Mouse (Mus musculus): ENCODE measurements around the gene Pycr1.

The Pycr1 gene

DNA sequence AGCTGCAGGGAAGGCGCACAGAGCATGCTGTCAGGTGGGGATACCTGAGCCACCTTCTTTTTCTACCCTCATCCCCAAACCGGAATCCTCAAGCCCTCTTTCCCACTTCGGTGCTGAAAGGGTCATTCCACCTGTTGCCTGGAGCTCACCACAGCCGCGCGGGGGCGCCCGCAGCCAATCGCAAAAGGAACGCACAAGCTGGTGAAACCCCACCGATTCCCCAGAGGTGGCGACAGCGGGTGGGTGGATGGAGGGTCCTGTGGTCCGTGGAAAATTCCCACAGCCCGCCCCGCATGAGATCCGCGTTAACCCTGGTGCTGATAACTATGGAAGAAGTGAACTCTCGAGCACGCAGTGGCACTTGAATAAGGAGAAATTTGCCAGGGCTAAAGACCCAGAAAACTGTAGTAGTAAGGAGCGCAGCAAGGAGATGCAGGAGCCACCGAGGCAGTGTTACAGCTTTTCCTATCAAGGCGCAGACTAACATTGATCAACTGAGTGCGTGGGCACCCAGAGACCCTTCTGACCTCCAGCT is 15.4 kb upstream of the Pycr1 start:
- peak; percentile 75 for DNase-seq (ENCODE audit: low read depth, low spot score)

DNA sequence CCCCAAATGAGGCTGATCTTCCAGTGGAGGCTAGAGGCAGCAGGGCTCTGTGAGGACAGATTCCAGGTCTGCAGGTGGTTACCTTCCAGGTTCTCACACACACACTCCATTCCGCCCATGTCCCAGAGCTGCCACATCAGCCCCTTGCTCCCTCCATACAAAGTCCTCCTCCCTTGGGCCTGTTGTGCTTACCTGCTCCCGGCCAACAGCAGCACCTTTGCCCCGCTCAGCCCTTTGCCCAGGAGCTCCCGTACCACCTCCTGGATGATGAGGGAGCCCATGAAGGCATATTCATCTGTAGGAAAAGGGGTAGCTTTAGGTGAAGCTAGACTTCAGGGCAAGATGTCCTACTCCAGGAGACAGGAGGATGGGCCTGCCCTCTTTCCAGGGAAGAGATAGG is 13.7 kb upstream of the Pycr1 start:
- no peak for DNase-seq (ENCODE audit: low read depth, low spot score)

DNA sequence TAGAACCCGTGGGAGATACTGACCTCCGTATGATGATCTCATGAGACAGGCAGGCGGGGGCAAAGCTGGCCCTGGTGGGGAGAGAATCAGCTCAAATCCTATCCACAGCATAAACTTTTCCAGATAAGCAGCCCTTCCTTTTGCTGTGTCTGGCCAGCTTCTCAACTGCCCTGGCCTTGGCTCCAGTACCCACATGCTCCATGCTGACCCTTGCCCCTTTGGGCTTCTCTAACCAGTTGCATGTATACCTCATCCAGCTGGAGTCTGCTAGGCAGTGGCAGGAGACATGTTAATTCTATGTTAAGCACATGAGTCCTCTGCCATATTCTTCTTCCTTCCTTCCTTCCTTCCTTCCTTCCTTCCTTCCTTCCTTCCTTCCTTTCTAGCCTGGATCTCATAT is 11.2 kb upstream of the Pycr1 start:
- no peak for DNase-seq (ENCODE audit: low read depth, low spot score)

DNA sequence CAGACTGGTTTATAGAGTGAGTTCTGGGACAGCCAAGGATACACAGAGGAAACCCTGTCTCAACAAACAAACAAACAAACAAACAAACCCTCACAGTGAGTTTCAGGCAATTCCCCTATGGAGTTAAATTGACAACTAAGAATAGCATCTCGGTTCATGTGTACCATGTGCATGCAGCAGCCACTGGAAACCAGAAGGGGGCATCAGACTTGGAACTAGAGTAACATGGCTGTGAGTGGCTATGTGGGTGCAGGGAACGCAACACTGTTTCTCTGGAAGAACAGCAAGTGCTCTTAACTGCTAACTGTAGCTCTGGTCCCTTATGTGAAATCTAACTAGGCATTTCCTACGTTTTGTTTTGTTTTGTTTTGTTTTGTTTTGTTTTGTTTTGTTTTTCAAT is 8.3 kb upstream of the Pycr1 start:
- DNase-seq (ENCODE audit: low read depth, low spot score): no peak

DNA sequence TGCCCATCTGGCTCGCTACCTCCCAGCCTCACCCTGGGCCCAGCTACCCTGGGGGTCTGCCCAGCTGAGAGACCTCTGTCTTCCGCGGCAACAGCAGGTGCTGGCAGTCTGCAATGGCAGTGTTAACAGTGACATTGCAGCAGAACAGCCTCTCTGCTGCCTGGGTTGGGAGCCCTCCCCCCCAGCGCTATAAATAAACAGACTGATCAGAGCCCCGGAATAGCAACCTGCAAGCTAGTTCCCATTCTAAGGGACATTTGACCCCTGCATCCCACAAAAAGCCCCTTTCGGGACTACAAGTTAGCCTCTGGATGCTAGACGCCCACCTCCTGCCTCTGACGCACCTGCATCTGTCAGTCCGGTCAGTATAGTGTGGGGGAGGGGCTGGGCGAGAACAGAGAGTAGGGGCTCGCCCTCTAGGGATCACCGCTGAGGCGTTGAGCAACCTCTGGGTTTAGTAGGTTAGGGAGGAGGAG is 4.5 kb upstream of the Pycr1 start, which contains the start of gene Myadml2:
Gene Myadml2 (minus strand): TSS at position 158 of the 476 bp plus-strand sequence.
- DNase-seq (ENCODE audit: low read depth, low spot score): no peak

DNA sequence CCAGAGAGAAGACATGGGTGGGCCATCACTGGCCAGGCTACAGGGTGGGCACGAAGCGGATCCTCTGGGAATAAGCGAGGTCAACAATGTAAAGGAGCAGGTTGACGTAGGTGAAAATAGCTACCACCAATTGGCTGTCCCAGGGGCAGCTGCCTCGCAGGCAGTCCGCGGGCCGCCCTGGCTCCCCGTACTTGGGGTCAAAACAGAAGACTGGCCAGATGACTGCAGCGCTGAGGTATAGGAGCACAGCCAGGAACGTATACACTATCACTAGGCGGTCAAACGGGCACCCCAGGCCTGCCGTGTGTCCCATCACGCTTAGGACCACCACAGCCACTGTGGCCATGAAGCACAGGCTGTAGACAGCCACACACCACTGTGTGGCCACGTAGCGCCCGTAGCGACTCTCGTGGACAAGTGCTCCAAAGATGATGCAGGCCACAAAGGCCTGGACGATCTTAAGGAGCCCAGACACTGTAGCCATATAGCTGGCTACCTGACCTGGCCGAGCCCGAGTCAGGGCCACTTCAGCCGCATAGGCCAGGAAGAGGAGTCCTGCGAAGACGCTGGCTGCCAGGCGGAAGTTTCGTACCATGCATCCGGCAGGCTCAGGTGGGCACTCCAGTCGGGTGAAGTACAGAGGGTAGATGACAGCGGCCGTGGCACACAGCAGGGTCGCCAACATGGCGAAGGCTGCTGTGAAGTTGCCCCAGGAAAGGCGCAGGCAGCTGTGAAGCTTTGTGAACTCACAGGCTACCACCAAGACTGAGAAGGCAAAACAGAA is 3.7 kb upstream of the Pycr1 start:
- no peak for DNase-seq (ENCODE audit: low read depth, low spot score)

DNA sequence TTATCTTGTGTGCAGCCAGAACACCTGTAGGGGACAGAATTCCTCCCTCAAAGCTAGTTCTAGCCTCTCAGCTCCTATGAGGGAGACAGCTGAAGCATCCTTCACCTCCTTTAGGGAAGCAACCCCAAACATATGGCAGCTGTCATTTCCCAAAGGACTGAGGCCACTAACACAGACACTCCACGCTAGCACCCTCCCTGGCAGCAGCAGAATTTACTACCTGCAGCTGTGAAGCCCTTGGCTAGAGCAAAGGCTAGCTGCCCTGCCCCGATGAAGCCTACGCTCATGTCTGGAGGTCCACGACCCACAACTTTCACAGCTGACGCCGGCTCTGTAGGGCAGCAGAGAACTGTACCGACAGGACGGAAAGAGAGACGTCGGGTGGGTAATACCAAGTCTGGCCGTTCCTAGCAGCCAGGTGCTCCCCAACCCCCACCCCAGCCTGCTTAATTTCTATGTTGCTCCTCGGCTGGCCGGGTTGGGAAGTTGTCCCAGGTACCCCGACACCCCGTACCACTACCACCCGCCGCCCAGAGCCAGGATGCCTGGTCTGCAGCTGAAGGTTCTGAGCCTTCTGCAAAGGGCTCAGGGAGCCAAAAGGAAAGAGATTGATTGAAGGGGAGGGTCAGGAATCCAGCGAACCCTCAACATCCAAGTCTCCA is 499 bp downstream of the Pycr1 start:
- no peak for DNase-seq (ENCODE audit: low read depth, low spot score)

DNA sequence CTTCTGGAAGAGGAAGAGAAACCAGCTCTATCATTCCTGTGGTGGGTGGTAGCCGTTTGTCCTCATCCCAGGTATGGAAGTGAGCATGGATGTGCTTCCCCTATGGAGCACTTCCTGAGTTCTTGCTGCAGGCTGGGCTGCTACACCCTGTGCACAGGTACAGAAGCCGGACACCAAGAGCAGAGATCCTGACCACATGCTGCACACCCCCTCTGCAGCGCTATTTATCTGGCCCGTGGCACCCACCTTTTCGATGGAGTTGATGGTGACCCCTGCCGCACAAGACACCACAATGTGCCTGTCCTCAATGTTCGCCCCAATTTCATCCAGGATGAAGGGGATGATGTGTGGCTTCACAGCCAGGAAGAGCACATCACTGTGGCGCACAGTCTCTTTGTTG is 1.7 kb downstream of the Pycr1 start:
- DNase-seq (ENCODE audit: low read depth, low spot score): no peak

DNA sequence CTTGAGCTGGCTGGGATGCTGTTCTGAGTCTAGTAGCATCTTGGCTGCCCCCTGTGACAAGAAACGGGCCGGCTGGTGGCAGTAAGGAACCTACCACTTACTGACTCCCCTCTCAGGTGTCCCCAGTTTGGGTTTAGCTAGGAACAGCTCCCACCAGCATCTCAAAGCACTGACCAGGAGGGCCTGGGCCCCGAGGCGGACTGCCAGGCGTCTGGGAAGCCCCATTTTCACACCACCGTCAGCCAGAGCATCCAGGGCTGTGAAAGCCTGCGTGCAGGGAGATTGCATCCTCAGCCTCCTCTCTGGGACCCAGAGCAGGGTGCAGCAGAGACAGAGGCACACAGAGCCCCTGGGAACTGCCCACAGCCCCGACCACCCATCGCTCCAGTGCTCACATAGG is 2.3 kb downstream of the Pycr1 start:
- DNase-seq (ENCODE audit: low read depth, low spot score): no peak

DNA sequence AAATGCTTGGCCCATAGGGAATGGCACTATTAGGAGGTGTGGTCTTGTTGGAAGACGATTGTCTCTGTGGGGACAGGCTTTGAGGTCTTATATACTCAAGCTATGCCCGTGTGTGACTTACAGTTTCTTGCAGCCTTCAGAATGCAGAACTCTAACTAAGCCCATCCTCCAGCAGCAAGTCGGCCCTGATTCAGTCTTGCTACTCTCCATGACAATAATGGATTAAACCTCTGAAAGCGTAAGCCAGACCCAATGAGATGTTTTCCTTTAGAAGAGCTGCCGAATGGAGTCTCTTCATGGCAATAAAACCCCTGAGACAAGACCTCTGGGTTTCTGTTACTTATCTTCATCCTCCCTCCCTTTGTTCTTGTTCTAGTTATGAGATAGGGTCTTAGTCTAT is 8.8 kb downstream of the Pycr1 start:
- no peak for DNase-seq (ENCODE audit: low read depth, low spot score)

DNA sequence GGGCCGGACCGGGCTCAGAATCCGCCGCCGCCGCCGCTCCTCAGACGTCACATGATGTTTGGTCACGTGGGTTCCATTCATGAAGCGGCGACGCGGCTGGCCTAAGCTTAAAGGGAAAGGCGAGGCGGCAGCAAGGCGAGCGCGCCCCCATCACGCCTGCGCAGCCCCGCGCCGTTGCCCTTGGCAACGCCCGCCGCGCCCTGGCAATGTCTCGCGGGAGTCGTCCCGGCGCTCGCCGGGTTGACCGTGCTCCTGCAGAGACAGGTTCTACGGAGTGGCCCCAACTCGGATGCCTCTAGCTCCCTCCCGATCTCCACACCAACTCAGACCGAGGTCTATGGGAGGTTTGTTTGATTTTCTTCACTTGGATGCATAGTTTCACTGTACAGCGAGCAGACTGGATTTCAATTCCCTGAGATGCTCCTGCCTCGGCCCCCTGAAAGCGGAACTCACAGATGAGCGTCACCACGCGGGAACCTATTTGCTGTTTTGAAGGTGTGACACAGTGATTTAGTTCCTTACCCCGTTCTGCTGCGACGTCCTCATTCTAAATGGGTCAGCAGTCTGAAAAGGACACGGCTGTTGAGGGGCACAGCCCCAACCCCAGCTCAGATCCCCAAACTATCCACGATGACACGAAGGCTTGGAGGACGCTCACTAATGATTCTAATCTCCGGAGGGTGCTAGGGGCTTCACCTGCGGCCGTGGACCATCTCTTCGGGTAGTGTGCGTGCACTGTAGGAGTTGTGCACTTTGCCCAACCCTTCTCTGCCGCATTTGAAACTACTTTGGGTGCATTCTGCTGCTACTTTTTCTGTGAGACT is 9.8 kb downstream of the Pycr1 start, which contains the start of gene Mafg:
Gene Mafg (minus strand): TSS at position 81 of the 824 bp plus-strand sequence.
- DNase-seq (ENCODE audit: low read depth, low spot score): peak; percentile 94

DNA sequence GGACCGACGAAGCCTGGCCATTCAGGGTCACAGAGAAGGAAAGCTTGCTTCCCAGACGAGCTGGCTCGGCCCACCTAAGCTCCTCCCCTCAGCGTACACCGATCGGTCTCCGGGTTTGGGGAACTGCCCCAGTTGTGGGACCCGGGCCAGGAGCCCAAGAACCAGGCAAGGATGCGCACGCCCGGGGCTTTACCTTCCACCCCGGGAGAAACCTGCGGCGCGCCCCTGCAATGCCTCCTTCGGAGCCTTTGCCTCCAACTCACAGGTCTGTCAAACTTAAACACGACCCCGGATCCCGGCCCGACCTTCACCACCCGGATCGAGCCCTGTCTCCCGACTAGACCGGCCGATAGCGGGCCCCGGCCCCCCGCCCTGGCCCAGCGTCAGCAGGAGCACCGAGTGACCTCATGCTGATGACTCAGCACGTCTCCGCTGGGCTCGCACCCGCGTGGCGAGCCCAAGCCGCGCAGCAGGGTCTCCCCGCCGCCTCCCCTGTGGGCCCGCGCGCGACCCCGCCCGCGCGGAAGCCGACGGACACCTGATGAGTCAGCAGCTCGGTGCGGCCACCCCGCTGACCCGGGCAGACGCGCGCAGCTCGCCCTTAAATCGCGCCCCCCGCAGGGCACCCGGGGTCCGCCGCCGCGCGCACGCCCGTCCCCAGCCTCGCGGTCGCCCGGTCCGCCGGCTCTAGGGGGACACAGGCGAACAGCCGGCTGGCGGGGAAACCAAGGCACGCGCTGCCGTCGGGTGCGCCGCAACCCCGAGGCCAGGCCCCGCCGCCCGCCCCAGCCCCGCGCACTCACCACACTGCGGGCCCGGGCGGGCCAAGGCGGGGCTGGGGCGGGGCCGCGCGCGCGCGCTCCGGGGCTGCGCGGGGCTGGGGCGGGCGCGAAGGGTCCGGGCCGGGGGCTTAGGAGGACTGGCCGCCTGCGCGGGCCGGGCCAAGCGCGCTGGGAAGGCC is 10.7 kb downstream of the Pycr1 start:
- peak; percentile 77 for DNase-seq (ENCODE audit: low read depth, low spot score)

DNA sequence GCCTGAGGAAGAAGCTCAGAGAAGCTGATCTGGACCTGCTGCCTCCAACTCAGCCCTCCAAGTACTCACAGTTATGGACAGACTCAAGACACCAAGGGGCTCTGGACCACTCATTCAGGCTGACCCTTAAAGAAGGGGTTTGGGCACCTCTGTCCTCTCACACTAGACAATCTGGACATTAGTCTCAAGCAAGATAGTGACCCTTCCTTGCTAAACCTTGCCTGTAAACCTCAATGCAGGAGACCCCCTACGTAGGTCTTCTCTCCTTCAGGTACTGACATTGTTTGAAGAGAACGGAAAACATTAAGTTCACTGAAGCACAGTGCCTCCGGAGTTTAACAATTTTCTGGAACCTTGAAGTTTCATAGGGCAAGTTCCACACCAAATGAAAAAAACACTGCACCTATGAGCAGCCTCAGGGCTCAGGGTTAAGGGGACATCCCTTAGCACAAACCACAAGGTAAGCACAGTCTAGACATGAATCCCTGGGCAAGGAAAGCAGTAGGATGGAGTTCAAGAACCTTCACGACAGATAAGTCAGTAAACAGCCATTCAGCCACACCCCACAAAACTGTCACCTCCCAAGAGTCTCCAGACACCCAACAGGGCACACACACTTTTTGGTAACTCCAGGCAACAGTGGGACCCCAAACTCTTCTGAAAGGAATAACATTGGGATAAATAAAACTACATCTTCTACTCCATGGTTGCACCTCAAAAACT is 11.7 kb downstream of the Pycr1 start:
- DNase-seq (ENCODE audit: low read depth, low spot score): peak; percentile 52

DNA sequence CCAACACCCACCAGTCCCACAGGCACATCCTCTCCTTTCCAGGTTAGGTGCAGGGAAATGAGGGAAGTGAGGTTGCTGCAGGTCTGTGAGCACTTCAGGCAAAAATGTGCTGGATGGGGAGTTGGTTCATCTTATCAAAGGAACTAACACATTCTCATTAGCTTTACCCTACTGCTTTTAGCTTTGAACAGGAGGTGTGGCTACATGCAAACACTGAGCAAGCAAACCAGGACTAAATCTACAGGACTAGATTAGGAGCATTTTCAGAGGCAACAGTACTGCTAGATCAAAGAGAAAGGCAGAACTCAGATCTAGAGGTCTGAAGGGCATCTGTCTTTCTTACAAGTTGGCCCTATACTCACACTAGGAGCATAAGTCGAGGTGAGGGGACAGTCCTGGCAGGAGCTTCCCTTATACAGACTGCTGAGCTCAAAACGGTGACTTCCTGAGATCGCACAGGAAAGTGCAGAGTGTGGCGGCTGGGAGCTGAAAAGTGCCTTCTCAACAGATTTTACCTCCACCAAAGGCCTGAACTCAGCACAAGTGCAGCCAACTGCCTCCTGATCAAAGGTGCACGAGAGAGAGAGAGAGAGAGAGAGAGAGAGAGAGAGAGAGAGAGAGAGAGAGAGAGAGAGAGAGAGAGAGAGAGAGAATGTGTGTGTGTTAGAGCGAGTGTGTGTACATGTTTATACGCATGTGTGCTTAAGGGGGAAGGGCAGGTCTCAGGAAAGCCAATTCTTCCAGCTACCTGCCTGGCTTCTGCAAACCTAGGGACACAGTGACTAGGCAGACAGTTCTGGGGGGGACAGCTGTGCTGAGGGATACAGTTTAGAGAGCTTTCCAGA is 12.5 kb downstream of the Pycr1 start:
- DNase-seq (ENCODE audit: low read depth, low spot score): peak; percentile 85

DNA sequence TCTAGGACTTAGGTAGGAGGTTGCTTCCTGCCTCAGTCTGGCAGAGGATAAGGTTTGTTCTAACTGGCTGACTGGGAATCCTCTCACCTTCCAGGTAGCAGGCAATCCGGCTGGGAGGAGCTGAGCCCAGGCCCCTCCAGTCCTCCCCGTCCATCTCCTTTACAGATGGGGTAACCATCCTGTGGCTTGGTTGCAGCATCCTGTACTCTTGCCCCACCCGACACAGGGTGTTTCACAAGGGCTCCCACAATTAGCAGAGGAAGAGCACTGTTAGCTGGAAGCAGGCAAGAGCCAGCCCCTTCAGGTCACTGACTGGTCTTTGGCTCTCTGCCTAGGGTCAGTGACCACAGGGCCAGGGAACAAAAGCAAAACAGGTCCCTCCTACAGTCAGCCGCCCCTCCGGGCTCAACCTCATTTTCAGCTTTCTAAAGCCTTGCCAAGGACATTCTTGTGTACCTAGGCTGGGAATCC is 13.1 kb downstream of the Pycr1 start:
- peak; percentile 48 for DNase-seq (ENCODE audit: low read depth, low spot score)

DNA sequence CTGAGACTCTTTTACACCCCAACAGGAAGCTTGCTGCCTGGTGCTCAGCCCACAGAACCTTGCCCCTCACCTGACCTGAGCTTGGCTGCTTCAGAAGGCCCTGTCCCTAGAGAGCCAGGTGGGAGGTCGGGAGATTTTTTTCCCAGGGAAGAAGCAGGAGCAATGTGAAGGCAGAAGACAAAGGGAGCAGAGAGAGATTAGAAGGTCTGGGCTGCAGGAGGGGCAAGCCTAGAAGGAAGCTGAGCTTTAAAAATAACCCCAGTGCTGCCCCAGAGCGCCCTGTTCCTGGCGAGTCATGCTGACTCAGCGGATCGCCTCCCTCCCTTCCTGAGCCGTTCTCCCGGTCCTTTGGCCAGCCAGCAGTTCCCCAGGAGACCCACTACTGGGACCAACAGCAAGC is 13.7 kb downstream of the Pycr1 start:
- DNase-seq (ENCODE audit: low read depth, low spot score): peak; percentile 37

DNA sequence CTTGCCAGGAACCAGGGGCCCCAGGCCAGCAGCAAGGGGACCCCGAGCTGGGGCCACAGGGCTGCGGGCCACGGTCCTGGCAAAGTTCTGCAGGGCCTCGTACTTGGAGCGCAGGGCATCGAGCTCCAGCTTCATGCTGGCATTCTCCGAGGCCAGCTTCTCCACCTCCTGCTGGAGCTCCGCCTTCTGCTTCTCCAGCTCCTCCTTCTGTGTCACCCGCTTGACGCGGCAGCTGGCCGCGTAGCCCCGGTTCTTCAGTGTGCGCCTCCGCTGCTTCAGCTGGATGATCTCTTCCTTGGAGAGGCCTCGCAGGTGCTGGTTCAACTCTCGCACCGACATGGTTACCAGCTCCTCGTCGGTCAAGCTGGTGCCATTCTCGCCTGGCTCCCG is 14.2 kb downstream of the Pycr1 start:
- peak; percentile 82 for DNase-seq (ENCODE audit: low read depth, low spot score)

DNA sequence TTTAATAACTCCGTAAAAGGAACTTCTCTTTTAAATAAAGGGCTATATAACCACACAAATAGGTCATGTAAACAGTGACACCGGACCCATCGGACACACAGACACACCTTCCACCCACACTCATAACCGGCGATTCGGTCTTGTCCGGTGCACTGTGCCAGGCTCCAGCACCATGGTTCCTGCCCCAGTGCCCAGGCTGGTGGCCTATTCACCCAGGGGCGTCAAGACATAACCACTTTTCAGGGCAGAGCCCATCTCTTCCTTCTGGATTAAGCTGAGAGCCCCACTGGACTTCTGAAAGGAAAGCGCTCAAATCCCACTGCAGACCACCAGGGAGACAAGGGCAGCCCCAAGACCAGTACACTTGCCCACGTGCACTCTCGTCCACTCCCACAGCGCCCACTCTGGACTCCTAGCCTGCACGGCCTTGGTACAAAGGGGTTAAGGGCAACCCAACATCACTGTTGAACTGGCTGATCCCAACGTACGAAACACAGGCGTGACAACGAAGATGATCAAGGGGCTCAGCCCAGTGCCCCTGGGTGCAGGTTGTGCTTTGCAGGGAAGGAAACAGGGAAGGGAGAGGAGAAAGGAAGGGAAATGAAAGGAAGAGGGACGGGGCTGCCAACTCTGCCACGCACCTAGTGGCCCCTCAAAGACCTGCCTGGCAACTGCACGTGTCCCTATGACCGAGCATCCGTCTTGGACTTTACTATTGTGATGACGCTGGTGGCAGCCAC is 14.8 kb downstream of the Pycr1 start:
- no peak for DNase-seq (ENCODE audit: low read depth, low spot score)
